Mouse (Mus musculus) erythroblast, embryonic 14.5 days (primary cell): ENCODE results near the gene Pdik1l.

Source experiments
- GATA1 ChIP-seq: IDR thresholded peaks from 2 replicates; pipeline ENCODE4 v1.6.1; 2012; ENCODE audit warnings: low read length, inconsistent platforms, mixed read lengths
- TAL1 ChIP-seq: IDR thresholded peaks from 3 replicates; pipeline ENCODE4 v1.6.1; 2012; ENCODE audit warnings: low read length, inconsistent platforms, mixed read lengths

GRCm38 (mm10) chr4:134246719-134247258 is 40.9 kb downstream of the Pdik1l start, which contains the start of gene Gm30191:
- TF ChIP-seq GATA1 (no peak), TAL1 (no peak)
